Mouse (Mus musculus) megakaryocyte progenitor cell, adult 5-6 weeks (primary cell): ENCODE results near the gene Spsb3. TPM values are rescaled to one million over a fixed set of nuclear protein-coding genes. Genes with fewer than 3 reads are reported as not detected.

Experiments used
- ATAC-seq: replicated peaks from 2 replicates; pipeline ENCODE4 v1.8.0; 2016; ENCODE audit warnings: mild to moderate bottlenecking, moderate TSS enrichment, inconsistent platforms; ENCODE audit not compliant: poor library complexity
- total RNA-seq, 2 experiments: library from RNA; stranded (forward) in 1 of 2; stranded (reverse) in 1 of 2; fragments of 157-497, 149-512 nt in 1 of 2; fragments of 200-1000 nt in 1 of 2; gene quantifications; 2 replicates each; pipeline versions ENCODE4 v1.2.3 to v1.2.4; 2015 to 2017

The Spsb3 gene
- total RNA-seq, 2 experiments from 2014 or later, result 14.6 to 15.3 TPM

- no peak for ATAC-seq
These were observed 12.6 kb upstream of the Spsb3 start for GRCm38 (mm10) chr17:24873695-24874404.

GRCm38 (mm10) chr17:24874405-24874745 lies 12.1 kb upstream of the Spsb3 start:
- no peak for ATAC-seq

DNA sequence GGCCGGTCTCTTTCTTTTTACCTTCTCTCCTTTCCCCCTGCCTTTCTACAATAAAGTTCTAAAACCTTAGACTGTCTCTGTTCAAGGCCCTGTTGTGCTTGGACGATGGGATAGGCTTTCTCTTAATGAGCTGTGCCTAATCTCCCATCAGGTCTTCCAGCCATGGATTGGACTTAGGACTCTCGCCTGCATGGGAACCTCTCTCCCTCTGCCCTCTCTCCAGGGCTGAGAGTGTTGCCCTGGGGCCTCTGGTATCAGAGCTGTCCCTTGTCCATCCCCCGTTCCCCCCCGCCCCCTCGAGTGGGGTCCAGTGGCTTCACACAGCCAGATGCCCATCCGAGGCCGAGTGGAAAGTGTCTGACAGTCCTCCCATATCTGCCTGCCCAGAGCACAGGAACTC lies 11.5 kb upstream of the Spsb3 start:
- no peak for ATAC-seq

DNA sequence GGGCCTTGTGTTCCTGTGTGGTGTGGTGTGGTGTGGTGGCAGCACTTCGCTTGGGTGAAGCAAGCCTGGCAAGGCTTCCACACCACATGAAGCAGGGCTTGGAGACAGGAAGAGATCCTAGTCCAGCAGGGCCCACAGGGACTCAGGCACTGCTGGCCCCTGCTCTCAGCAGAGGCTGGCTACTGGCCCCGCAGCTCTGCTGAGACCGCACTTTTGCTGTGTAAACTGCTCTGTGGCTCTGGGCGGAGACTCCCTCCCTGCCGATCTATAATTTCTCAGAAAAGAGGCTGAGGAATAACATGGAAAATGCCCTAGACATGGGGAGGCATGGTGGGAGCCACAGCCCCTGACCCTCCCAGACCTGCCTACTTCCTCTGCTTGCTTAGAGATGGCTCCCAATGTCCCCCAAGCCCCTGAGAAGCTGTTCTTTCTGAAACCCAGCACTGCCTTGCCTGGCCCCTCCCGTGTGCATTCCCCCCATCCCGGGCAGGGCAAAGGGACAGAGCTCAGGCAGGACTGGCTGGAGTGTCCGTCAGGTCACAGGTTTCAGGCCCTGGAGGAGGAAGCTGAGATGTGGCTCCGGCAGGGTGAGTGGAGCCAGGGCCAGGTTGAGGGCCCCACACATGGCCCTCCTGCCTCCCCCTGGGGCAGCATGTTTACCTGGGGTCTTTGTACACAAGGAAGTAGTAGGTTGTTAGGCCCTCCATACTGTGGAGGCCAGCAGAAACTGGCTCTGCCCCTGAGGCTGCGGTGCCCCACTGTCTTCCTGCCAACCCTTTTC lies 8.9 kb upstream of the Spsb3 start:
- ATAC-seq, result no peak

GRCm38 (mm10) chr17:24878117-24878397 lies 8.4 kb upstream of the Spsb3 start:
- no peak for ATAC-seq

DNA sequence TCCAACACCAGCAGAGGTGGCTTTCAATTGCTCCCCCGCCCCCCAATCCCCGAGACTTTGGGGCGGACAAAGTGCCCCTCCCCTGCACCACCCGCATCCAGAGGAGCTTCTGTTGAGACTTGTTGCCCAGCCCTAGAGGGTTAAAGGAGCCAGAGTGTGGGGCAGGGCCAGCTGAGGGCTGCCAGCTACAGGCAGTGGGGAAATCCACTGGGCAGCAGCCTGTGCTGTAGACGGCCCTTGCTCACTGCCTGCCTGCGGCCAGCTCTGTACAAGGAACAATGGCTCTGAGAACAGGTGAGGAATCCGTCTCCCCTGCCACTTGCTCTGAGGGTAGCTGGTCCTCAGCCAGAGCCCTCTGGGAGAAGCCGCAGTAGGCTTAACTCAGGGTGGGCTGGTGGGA lies 7.9 kb upstream of the Spsb3 start:
- no peak for ATAC-seq

- peak; percentile 43 for ATAC-seq
These were observed 4.6 kb upstream of the Spsb3 start for GRCm38 (mm10) chr17:24881738-24882440.

GRCm38 (mm10) chr17:24884391-24884790 lies 2.1 kb upstream of the Spsb3 start:
- ATAC-seq, result no peak

GRCm38 (mm10) chr17:24885356-24886133 lies 898 bp upstream of the Spsb3 start:
- ATAC-seq, result no peak

GRCm38 (mm10) chr17:24886932-24887271 lies 459 bp downstream of the Spsb3 start:
- ATAC-seq, result no peak

DNA sequence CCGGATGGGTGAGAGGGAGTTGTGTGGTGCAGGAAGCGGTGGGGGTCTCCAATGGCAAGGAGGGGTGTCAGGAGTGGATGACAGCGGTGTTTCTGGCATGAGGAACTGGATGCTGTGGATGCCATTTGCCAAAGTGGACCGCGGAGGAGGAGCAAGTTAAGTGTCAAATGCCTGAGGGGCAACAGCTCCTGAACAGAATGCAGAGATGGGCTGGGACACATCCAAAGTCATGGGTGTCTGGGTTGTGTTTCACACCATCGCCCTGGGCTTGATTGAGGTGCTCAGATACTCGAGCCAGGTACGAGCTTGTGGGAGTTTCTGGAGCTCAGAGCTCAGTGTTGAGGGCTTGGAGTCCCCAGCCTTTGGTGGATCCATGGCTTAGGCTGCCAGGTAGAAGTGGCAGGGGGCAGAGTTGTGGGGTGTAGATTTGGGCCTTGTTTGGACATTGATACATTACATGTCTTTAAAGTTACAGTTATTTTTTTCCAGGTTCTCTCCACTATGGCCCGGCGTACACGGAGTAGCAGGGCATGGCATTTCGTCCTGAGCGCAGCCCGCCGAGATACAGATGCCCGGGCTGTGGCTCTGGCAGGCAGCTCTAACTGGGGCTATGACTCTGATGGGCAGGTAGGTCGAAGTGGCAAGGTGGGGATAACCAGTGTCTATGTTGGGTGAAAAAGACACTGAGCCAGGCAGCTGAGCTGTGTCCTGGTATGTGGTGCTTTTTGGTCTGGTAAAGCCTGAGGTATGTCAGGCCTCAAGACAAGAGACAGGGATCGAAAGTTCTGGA lies 1.0 kb downstream of the Spsb3 start:
- no peak for ATAC-seq

DNA sequence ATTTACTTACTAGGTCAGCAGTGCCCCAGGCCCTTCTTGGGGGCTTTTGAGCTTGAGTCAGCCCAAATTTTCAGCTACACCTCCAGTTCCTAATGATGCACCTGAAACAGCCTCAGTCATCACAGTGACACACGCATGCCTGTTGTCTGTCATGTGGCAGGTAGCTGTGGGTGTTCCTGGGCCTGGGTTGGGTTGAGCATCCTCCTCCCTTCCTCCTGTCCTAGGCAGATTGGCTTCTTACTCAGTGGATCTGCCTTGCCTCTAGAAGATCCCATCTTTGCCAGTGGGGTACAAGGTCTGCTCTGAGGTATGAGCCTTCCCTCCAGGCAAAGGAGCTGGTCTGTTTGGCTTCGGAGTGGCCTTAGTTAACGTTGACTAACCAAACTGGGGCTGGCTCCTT lies 2.4 kb downstream of the Spsb3 start:
- no peak for ATAC-seq

- no peak for ATAC-seq
These were observed 4.0 kb downstream of the Spsb3 start for GRCm38 (mm10) chr17:24890151-24891092.

GRCm38 (mm10) chr17:24891321-24891720 lies 4.9 kb downstream of the Spsb3 start:
- no peak for ATAC-seq

- ATAC-seq, result no peak
These were observed 6.3 kb downstream of the Spsb3 start for GRCm38 (mm10) chr17:24892785-24893184.

DNA sequence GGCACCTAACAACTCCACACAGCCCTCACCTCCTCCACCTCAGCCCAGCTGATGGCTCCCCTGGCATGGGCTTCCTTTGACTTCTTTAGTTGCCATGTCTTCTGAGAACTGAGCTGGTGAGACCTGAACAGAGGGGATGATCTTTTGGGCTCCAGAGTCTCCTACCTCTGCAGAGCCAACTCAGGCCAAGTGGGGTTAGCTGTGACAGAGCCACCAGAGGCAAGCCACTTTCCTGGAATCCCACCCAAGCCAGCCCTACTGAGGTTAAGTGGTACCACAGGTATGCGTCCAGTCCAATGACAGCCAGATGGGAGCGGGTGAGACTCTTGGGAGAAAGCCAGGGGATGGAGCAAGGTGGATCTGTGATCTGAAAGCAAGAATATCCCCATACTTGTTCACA lies 6.8 kb downstream of the Spsb3 start:
- no peak for ATAC-seq

DNA sequence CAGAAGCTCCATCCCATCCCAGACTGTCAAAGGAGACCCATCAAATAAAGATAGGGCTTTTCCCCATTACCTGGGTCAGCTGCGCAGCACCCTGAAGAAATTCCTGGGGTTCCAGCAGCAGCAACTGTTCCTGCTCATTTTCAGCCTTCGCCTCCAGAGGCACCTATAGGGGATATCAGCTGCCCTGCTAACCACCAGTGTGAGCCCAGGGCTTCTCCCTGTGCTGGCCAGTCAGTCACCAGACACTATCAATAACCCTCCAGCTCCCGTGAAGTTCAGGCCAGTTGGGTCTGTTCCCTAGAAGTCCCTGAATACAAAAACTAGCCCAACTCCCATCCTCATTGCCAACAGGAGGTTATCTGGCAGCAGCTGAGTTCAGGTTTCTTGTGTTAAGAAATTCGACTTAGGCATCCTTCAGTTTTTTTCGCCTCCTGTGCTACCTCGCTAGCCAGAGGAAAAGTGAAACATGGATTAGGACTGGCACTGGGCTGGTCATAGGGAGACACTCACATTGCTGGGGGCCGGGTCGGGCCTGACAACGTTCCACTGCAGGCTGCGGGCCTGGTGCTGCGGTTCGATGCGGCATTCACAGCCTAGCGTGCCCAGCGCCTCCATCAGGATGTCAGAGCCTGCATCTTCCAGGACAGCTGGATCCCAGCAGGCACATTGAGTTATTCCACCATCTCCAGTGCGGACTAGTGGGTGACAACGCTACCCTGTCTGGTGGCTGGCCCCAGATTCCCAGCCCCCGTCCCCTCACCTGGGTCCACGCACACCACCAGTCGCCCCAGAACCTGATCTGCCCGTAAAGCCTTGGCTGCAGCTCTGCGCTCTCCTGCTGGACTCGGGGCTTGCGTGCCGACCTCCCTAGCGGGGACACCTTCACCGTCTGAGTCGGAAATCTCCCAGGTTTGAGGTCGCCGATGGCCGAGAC lies 7.9 kb downstream of the Spsb3 start:
- ATAC-seq, result peak; percentile 21; the same call in 1 of the 2 replicates

DNA sequence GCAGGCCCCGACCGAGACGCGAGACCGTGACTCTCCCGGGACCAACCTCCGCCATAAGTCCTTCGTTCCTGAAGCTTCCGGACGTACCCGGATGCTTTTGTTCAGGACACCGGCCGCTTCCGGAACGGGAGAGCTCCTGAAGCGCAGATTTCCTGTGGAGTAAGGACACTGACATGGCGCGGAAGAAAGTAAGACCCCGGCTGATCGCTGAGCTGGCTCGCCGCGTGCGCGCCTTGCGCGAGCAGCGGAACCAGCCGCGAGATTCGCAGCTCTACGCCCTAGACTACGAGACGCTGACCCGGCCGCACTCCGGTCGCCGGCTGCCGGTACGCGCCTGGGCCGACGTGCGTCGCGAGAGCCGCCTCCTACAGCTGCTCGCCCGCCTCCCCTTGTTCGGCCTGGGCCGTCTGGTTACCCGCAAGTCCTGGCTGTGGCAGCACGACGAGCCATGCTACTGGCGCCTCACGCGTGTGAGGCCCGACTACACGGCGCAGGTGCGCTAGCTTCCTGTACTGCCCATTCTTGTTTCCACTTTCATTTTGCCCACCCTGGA lies 8.6 kb downstream of the Spsb3 start, which contains the start of the genes Eme2 and Mrps34:
Gene Eme2, minus strand, starts transcription at position 93 of the 553 bp plus-strand sequence.
Gene Mrps34, plus strand, starts transcription at position 122 of the 553 bp plus-strand sequence.
- peak; percentile 72 for ATAC-seq
